Mouse (Mus musculus): Measurements from ENCODE around the gene 5430427O19Rik. TPM values are rescaled to one million over a fixed set of nuclear protein-coding genes. Genes with fewer than 3 reads are reported as not detected.

The 5430427O19Rik gene
- not detected in 2 replicates for polyA plus RNA-seq (2015; fragmentation: Nextera tagmentation; extraction: Ambion mirVana)

GRCm38 (mm10) chrX:85869914-85870483 is at the start of gene 5430427O19Rik:
TSS of gene 5430427O19Rik (plus strand) at chrX:85870354.
- Histone ChIP-seq H3K36me3 (ENCODE audit: control insufficient read depth, insufficient read depth, low read length) (no peaks in the 10 kb centered on the region), H3K4me2 (ENCODE audit: low read length) (no peak within 1 kb of the TSS), H3K9ac (ENCODE audit: low read depth, low read length) (no peak within 1 kb of the TSS), H3K4me1 (ENCODE audit: control insufficient read depth, insufficient read depth, low read length) (no peaks in the 10 kb centered on the region), H3K27ac (ENCODE audit: low read length) (no peak within 1 kb of the TSS), H3K4me3 (ENCODE audit: low read depth, low read length) (no peak within 1 kb of the TSS), H3K9me3 (replicated peaks; ENCODE audit: control insufficient read depth, low read length, poor library complexity, severe bottlenecking) (no peaks in the 10 kb centered on the region), H3K27me3 (ENCODE audit: control insufficient read depth, insufficient read depth, low read depth, low read length) (no peaks in the 10 kb centered on the region)
- WGBS, result 76% methylated on average over 3 of the region's 3 CpGs
- ATAC-seq, result no peak

GRCm38 (mm10) chrX:85827719-85828453 is 42.3 kb upstream of the 5430427O19Rik start:
- H3K4me1 ChIP-seq (ENCODE audit: control insufficient read depth, insufficient read depth, low read length), result no peaks in the 10 kb centered on the region
- ATAC-seq, result no peak
- no peaks in the 10 kb centered on the region for H3K9me3 ChIP-seq (replicated peaks; ENCODE audit: control insufficient read depth, low read length, poor library complexity, severe bottlenecking)
- H3K27ac ChIP-seq (ENCODE audit: low read length), result no peak overlapping the region
- no peak overlapping the region for H3K9ac ChIP-seq (ENCODE audit: low read depth, low read length)
- H3K36me3 ChIP-seq (ENCODE audit: control insufficient read depth, insufficient read depth, low read length), result no peaks in the 10 kb centered on the region
- H3K27me3 ChIP-seq (ENCODE audit: control insufficient read depth, insufficient read depth, low read depth, low read length), result no peaks in the 10 kb centered on the region
- no peak overlapping the region for H3K4me2 ChIP-seq (ENCODE audit: low read length)
- H3K4me3 ChIP-seq (ENCODE audit: low read depth, low read length), result no peak overlapping the region
- WGBS, result 87% methylated on average over 3 of the region's 3 CpGs

GRCm38 (mm10) chrX:85829000-85829399 is 41.2 kb upstream of the 5430427O19Rik start:
- Histone ChIP-seq H3K9ac (ENCODE audit: low read depth, low read length) (no peak overlapping the region), H3K36me3 (ENCODE audit: control insufficient read depth, insufficient read depth, low read length) (no peaks in the 10 kb centered on the region), H3K4me2 (ENCODE audit: low read length) (no peak overlapping the region), H3K27ac (ENCODE audit: low read length) (no peak overlapping the region), H3K4me3 (ENCODE audit: low read depth, low read length) (no peak overlapping the region), H3K9me3 (replicated peaks; ENCODE audit: control insufficient read depth, low read length, poor library complexity, severe bottlenecking) (no peaks in the 10 kb centered on the region), H3K27me3 (ENCODE audit: control insufficient read depth, insufficient read depth, low read depth, low read length) (no peaks in the 10 kb centered on the region), H3K4me1 (ENCODE audit: control insufficient read depth, insufficient read depth, low read length) (no peaks in the 10 kb centered on the region)
- ATAC-seq, result 0 out of 2 replicates have a peak, but pooled peaks have one; percentile 39

DNA sequence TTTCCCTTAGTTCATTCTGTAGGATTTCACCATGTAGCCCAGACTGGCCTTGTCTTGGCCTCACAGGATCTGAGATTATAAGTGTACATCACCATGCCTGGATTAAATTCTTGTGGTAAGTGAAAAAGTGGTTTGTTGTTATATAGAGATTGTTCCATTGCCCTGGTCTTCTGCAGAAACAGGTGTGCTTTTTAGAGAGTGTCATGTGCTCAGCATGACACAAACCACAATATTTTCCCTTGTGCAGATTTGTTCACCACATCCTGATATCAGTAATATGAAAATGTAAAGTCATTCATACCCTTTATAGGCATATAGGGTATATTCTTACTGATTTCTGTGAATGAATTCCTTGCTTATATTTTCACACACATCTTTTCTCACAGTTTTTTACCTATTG is 31.0 kb upstream of the 5430427O19Rik start:
- no peak for ATAC-seq
- Histone ChIP-seq H3K4me1 (ENCODE audit: control insufficient read depth, insufficient read depth, low read length) (no peaks in the 10 kb centered on the region), H3K36me3 (ENCODE audit: control insufficient read depth, insufficient read depth, low read length) (no peaks in the 10 kb centered on the region), H3K9ac (ENCODE audit: low read depth, low read length) (no peak overlapping the region), H3K4me3 (ENCODE audit: low read depth, low read length) (no peak overlapping the region), H3K27me3 (ENCODE audit: control insufficient read depth, insufficient read depth, low read depth, low read length) (no peaks in the 10 kb centered on the region), H3K4me2 (ENCODE audit: low read length) (no peak overlapping the region), H3K9me3 (replicated peaks; ENCODE audit: control insufficient read depth, low read length, poor library complexity, severe bottlenecking) (no peaks in the 10 kb centered on the region), H3K27ac (ENCODE audit: low read length) (no peak overlapping the region)

GRCm38 (mm10) chrX:85855938-85856337 is 14.2 kb upstream of the 5430427O19Rik start:
- no peaks in the 10 kb centered on the region for H3K36me3 ChIP-seq (ENCODE audit: control insufficient read depth, insufficient read depth, low read length)
- no peak overlapping the region for H3K27ac ChIP-seq (ENCODE audit: low read length)
- no peaks in the 10 kb centered on the region for H3K27me3 ChIP-seq (ENCODE audit: control insufficient read depth, insufficient read depth, low read depth, low read length)
- no peak overlapping the region for H3K9ac ChIP-seq (ENCODE audit: low read depth, low read length)
- WGBS, result 79% methylated on average over 3 of the region's 3 CpGs
- ATAC-seq, result no peak
- no peaks in the 10 kb centered on the region for H3K9me3 ChIP-seq (replicated peaks; ENCODE audit: control insufficient read depth, low read length, poor library complexity, severe bottlenecking)
- H3K4me3 ChIP-seq (ENCODE audit: low read depth, low read length), result no peak overlapping the region
- no peaks in the 10 kb centered on the region for H3K4me1 ChIP-seq (ENCODE audit: control insufficient read depth, insufficient read depth, low read length)
- H3K4me2 ChIP-seq (ENCODE audit: low read length), result no peak overlapping the region

DNA sequence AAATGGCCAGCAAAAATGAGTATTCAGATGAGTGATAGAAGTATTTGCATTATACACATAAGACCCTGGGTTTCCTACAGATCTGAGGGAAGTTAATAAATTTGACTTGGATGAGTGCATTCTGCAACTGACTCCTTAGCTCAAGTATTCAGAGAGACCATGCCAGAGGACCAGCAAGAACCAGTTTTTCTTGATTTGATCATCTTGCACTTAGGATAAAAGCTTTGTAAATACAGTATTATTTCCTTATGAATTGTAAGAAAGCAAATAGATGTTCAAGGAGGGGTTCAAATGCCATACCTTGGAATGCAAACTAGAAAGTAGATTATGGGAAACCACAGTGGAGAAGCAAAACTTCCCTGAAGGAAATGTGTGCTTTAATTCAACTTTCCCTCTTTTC is 13.0 kb upstream of the 5430427O19Rik start:
- Histone ChIP-seq H3K9ac (ENCODE audit: low read depth, low read length) (no peak overlapping the region), H3K9me3 (replicated peaks; ENCODE audit: control insufficient read depth, low read length, poor library complexity, severe bottlenecking) (no peaks in the 10 kb centered on the region), H3K36me3 (ENCODE audit: control insufficient read depth, insufficient read depth, low read length) (no peaks in the 10 kb centered on the region), H3K4me1 (ENCODE audit: control insufficient read depth, insufficient read depth, low read length) (no peaks in the 10 kb centered on the region), H3K27ac (ENCODE audit: low read length) (no peak overlapping the region), H3K27me3 (ENCODE audit: control insufficient read depth, insufficient read depth, low read depth, low read length) (no peaks in the 10 kb centered on the region), H3K4me2 (ENCODE audit: low read length) (no peak overlapping the region), H3K4me3 (ENCODE audit: low read depth, low read length) (no peak overlapping the region)
- no peak for ATAC-seq

- Histone ChIP-seq H3K9ac (ENCODE audit: low read depth, low read length) (no peak overlapping the region), H3K4me2 (ENCODE audit: low read length) (no peak overlapping the region), H3K4me3 (ENCODE audit: low read depth, low read length) (no peak overlapping the region), H3K4me1 (ENCODE audit: control insufficient read depth, insufficient read depth, low read length) (no peaks in the 10 kb centered on the region), H3K9me3 (replicated peaks; ENCODE audit: control insufficient read depth, low read length, poor library complexity, severe bottlenecking) (no peaks in the 10 kb centered on the region), H3K27me3 (ENCODE audit: control insufficient read depth, insufficient read depth, low read depth, low read length) (no peaks in the 10 kb centered on the region), H3K36me3 (ENCODE audit: control insufficient read depth, insufficient read depth, low read length) (no peaks in the 10 kb centered on the region), H3K27ac (ENCODE audit: low read length) (no peak overlapping the region)
- no peak for ATAC-seq
- WGBS, result 82% methylated on average over 3 of the region's 3 CpGs
These were observed 2.1 kb upstream of the 5430427O19Rik start for GRCm38 (mm10) chrX:85868079-85868478.

DNA sequence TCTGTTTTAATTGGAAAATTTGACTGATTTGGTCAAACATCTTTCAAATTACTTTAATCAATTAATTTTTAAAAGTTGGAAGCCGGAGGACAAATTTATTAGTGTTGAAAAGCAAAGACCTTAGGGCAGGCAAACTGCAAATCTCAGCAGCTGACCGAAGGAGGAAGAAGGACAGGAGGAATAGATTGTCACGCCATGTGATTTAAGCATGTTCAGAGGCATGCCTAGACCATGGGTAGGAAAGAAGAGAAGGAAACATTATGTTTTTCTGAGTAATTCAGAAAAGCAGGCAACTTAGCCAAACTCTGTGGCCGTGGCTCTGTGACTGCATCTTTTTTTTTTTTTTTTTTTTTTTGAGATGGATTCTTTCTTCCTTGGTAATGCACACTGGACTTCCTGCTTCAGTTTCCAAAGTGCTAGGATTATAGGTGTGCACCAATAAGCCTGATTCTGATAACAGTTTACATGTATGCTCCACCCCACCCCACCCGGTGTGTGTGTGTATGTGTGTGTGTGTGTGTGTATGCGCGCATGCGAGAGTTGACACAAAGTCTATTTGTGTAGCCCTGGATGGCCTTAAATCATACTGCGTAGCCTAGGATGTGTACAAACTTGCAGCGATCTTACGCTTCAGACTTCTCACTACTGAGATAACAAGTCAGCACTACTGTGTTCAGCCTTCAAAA is 1.4 kb downstream of the 5430427O19Rik start:
- no peaks in the 10 kb centered on the region for H3K4me1 ChIP-seq (ENCODE audit: control insufficient read depth, insufficient read depth, low read length)
- H3K27me3 ChIP-seq (ENCODE audit: control insufficient read depth, insufficient read depth, low read depth, low read length), result no peaks in the 10 kb centered on the region
- no peak overlapping the region for H3K4me3 ChIP-seq (ENCODE audit: low read depth, low read length)
- no peaks in the 10 kb centered on the region for H3K36me3 ChIP-seq (ENCODE audit: control insufficient read depth, insufficient read depth, low read length)
- H3K9me3 ChIP-seq (replicated peaks; ENCODE audit: control insufficient read depth, low read length, poor library complexity, severe bottlenecking), result no peaks in the 10 kb centered on the region
- H3K9ac ChIP-seq (ENCODE audit: low read depth, low read length), result no peak overlapping the region
- no peak for ATAC-seq
- no peak overlapping the region for H3K27ac ChIP-seq (ENCODE audit: low read length)
- WGBS, result 95% methylated on average over 11 of the region's 11 CpGs
- H3K4me2 ChIP-seq (ENCODE audit: low read length), result no peak overlapping the region

DNA sequence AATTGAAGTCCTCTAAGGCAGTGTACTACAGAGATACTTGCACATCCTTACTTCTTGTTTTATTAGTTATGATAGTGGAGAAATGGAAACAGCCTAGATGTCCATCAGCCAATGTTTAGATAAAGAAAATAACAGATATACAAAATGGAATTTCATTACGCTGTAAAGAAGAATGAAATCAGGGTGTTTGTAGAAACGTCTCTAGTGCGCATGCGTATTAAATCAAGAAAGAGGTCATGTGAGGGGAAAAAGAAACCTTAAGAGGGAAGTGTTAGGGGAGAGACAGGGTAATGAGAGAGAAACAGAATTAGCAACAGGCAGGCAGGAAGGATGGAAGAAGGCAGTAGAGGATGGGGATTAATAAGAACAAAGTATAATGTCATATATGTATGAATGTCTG is 4.2 kb downstream of the 5430427O19Rik start:
- Histone ChIP-seq H3K27me3 (ENCODE audit: control insufficient read depth, insufficient read depth, low read depth, low read length) (no peaks in the 10 kb centered on the region), H3K9me3 (replicated peaks; ENCODE audit: control insufficient read depth, low read length, poor library complexity, severe bottlenecking) (no peaks in the 10 kb centered on the region), H3K4me1 (ENCODE audit: control insufficient read depth, insufficient read depth, low read length) (no peaks in the 10 kb centered on the region), H3K36me3 (ENCODE audit: control insufficient read depth, insufficient read depth, low read length) (no peaks in the 10 kb centered on the region), H3K4me3 (ENCODE audit: low read depth, low read length) (no peak overlapping the region), H3K27ac (ENCODE audit: low read length) (no peak overlapping the region), H3K4me2 (ENCODE audit: low read length) (no peak overlapping the region), H3K9ac (ENCODE audit: low read depth, low read length) (no peak overlapping the region)
- 88% methylated on average over 4 of the region's 4 CpGs for WGBS
- ATAC-seq, result no peak

Measured in midbrain, embryonic 16.5 days (tissue).